Mouse (Mus musculus) heart, postnatal 0 days (tissue): ENCODE results near the gene Akap9.

Source experiments
- CTCF ChIP-seq: IDR thresholded peaks from 2 replicates; pipeline ENCODE4 v1.5.1; 2016; ENCODE audit warnings: antibody characterized with exemption, control low read depth, low read depth
- EP300 ChIP-seq: IDR thresholded peaks from 2 replicates; pipeline ENCODE4 v1.6.1; 2016; ENCODE audit warnings: antibody characterized with exemption, low read depth

- TF ChIP-seq EP300: no peak
- no peak for TF ChIP-seq CTCF
Measured at GRCm38 (mm10) chr5:3969114-3969513, 41.3 kb downstream of the Akap9 start.
